In genomic region chr8:123406786-123407185, GRCm38 (mm10) we compare ENCODE assay signal across 8 mouse cellular contexts. TPM values are rescaled to one million over a fixed set of nuclear protein-coding genes. Genes with fewer than 3 reads are reported as not detected.
DNase-seq lines count a peak whose midpoint lies in the region; TF ChIP-seq lines count a peak whose summit lies in the region.
"Had no signal": no experiment of that assay in that cellular context is flagged by ENCODE, and none has a peak within 500 bp of the region (broad histone marks: within the 10 kb centered on the region; RNA-seq: fewer than 3 reads in every experiment).

Gene Mc1r (plus strand): TSS chr8:123407107.

- TF ChIP-seq CTCF in gastrocnemius, adult 2 months (IDR thresholded peaks at IDR 0.05), result peak; percentile 95

- intact Hi-C loops in gastrocnemius, adult 2 months (cut with DNase I), result no loop called here

- no peak within 1 kb of the TSS for H3K27ac ChIP-seq in gastrocnemius, adult 2 months
- H3K27ac ChIP-seq: hindbrain, embryonic 15.5 days had no signal

- H3K4me3 ChIP-seq in gastrocnemius, adult 2 months, result peak within 1 kb of the TSS; percentile 40
- H3K4me3 ChIP-seq: hindbrain, embryonic 15.5 days had no signal

- DNase-seq in 416B (ENCODE audit: low read depth), result peak; percentile 69
- peak; percentile 67 to 74 for DNase-seq in CD8-positive naive resting alpha-beta T cell, adult 2 months (ENCODE audit: low read depth in 2 of 2, low spot score in 2 of 2)
- peak; percentile 67 for DNase-seq in c-Kit-positive CD71-positive TER-119-positive erythroid progenitor cells, embryonic 14.5 days (ENCODE audit: low spot score)
- peak; percentile 72 for DNase-seq in gastrocnemius, adult 2 months
- peak; percentile 76 for DNase-seq in layer of hippocampus, adult 11-12 months (ENCODE audit: low spot score)
- peak; percentile 75 for DNase-seq in lung, postnatal 10 days
- DNase-seq in right cerebral cortex, adult 18-20 months, result peak; percentile 70

RNA-seq across cellular contexts. Expression of gene Mc1r, which starts in this region (rescaled TPM):
- not detected for total RNA-seq in gastrocnemius, adult 2 months (2021)

Comparison
In these comparisons a context has a peak if more than half of its experiments do, and no peak if none do; other contexts are left out.
1. Peak in DNase-seq and H3K4me3 ChIP-seq in gastrocnemius, adult 2 months; RNA of the gene not detected or under 1 TPM.